Mouse (Mus musculus): Measurements from ENCODE around the gene Gm20509. TPM values are rescaled to one million over a fixed set of nuclear protein-coding genes. Genes with fewer than 3 reads are reported as not detected.
A peak's percentile ranks its signal among the peaks of the same experiment; 100 is the strongest.

Gene Gm20509
- polyA plus RNA-seq (2011; ENCODE audit: insufficient read depth, insufficient read length, low replicate concordance, missing spikeins): not detected in 2 replicates

DNA sequence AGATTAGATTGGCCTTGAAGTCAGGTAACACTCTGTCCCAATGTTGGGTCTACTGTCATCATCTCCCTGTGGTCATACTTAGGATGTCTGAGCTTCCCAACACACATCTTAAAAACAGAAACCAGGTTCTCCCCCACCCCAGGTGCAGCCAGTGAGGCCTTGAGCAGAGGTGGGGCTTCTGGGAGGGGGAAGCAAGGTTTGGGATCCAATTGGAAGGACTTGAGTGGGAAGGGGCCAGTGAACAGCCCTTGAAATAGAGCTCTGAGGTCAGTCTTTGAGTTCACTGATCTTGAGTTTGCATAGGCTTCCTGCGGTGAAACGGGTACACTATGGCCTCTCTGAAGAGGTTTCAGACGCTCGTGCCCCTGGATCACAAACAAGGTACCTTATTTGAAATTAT lies at the start of gene Gm20509:
Gene Gm20509 (plus strand): TSS at position 290 of the 400 bp plus-strand sequence.
- 90% methylated on average over 4 of the region's 4 CpGs for whole genome bisulfite sequencing
- Histone ChIP-seq H3K4me3 (replicated peaks; ENCODE audit: control insufficient read depth, low read depth, low read length) (no peak within 1 kb of the TSS), H3K27ac (ENCODE audit: control insufficient read depth, insufficient read depth, low read depth, low read length, poor library complexity) (no peak within 1 kb of the TSS), H3K4me1 (ENCODE audit: control insufficient read depth, insufficient read depth, low read length) (no peaks in the 10 kb centered on the region; the same call in 1 of the 2 replicates)
- TF ChIP-seq POLR2A (IDR thresholded peaks at IDR 0.05; ENCODE audit: borderline replicate concordance, control insufficient read depth, low read depth, low read length) (no peak), CTCF (IDR thresholded peaks at IDR 0.05; ENCODE audit: control insufficient read depth, insufficient read depth, low read length) (no peak)

- 73% methylated on average over 10 of the region's 10 CpGs for WGBS
- Histone ChIP-seq H3K4me1 (ENCODE audit: control insufficient read depth, insufficient read depth, low read length) (peaks cover 5% of the 10 kb centered on the region; the same call in 1 of the 2 replicates), H3K27ac (ENCODE audit: control insufficient read depth, insufficient read depth, low read depth, low read length, poor library complexity) (peak overlapping the region; percentile 15; the same call in 1 of the 2 replicates), H3K4me3 (replicated peaks; ENCODE audit: control insufficient read depth, low read depth, low read length) (no peak overlapping the region)
- TF ChIP-seq CTCF (IDR thresholded peaks at IDR 0.05; ENCODE audit: control insufficient read depth, insufficient read depth, low read length) (no peak), POLR2A (IDR thresholded peaks at IDR 0.05; ENCODE audit: borderline replicate concordance, control insufficient read depth, low read depth, low read length) (no peak)
Observed at GRCm38 (mm10) chr9:73055441-73055911, 46.8 kb upstream of the Gm20509 start.

- TF ChIP-seq CTCF (IDR thresholded peaks at IDR 0.05; ENCODE audit: control insufficient read depth, insufficient read depth, low read length) (no peak), POLR2A (IDR thresholded peaks at IDR 0.05; ENCODE audit: borderline replicate concordance, control insufficient read depth, low read depth, low read length) (no peak)
- H3K27ac ChIP-seq (ENCODE audit: control insufficient read depth, insufficient read depth, low read depth, low read length, poor library complexity): no peak overlapping the region
- peaks cover 5% of the 10 kb centered on the region; the same call in 1 of the 2 replicates for H3K4me1 ChIP-seq (ENCODE audit: control insufficient read depth, insufficient read depth, low read length)
- no peak overlapping the region for H3K4me3 ChIP-seq (replicated peaks; ENCODE audit: control insufficient read depth, low read depth, low read length)
- WGBS: 47% methylated on average over 4 of the region's 4 CpGs
Observed at GRCm38 (mm10) chr9:73059224-73059623, 43.0 kb upstream of the Gm20509 start.

GRCm38 (mm10) chr9:73063621-73064290 lies 38.5 kb upstream of the Gm20509 start:
- Histone ChIP-seq H3K4me3 (replicated peaks; ENCODE audit: control insufficient read depth, low read depth, low read length) (no peak overlapping the region), H3K27ac (ENCODE audit: control insufficient read depth, insufficient read depth, low read depth, low read length, poor library complexity) (no peak overlapping the region), H3K4me1 (ENCODE audit: control insufficient read depth, insufficient read depth, low read length) (peaks cover 3% of the 10 kb centered on the region; the same call in 1 of the 2 replicates)
- WGBS: 86% methylated on average over 15 of the region's 15 CpGs
- no peak for TF ChIP-seq POLR2A (IDR thresholded peaks at IDR 0.05; ENCODE audit: borderline replicate concordance, control insufficient read depth, low read depth, low read length)
- TF ChIP-seq CTCF (IDR thresholded peaks at IDR 0.05; ENCODE audit: control insufficient read depth, insufficient read depth, low read length): no peak

DNA sequence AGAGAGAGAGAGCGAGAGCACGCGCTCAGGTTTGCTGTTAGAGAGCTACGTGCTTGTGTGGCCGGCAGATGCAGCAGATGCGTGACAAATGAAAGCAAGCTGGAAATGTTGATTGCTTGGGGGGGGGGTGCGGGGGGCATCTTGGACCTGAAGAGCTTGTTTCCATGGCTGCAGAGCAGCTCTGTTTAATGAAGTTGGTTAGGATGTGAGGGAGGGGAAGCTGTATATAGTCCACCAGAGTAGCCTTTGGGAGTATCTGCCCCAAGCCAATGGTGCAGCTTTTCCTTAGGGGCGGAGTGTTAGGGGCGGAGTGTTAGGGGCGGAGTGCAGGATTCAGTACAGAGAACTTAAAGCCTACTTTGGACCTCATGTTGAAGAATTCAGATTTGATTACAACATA lies 35.2 kb upstream of the Gm20509 start:
- 72% methylated on average over 10 of the region's 10 CpGs for WGBS
- Histone ChIP-seq H3K4me1 (ENCODE audit: control insufficient read depth, insufficient read depth, low read length) (peaks cover 5% of the 10 kb centered on the region; the same call in 1 of the 2 replicates), H3K27ac (ENCODE audit: control insufficient read depth, insufficient read depth, low read depth, low read length, poor library complexity) (no peak overlapping the region), H3K4me3 (replicated peaks; ENCODE audit: control insufficient read depth, low read depth, low read length) (no peak overlapping the region)
- TF ChIP-seq CTCF (IDR thresholded peaks at IDR 0.05; ENCODE audit: control insufficient read depth, insufficient read depth, low read length) (no peak), POLR2A (IDR thresholded peaks at IDR 0.05; ENCODE audit: borderline replicate concordance, control insufficient read depth, low read depth, low read length) (no peak)

- Histone ChIP-seq H3K4me1 (ENCODE audit: control insufficient read depth, insufficient read depth, low read length) (peaks cover 8% of the 10 kb centered on the region; the same call in 1 of the 2 replicates), H3K4me3 (replicated peaks; ENCODE audit: control insufficient read depth, low read depth, low read length) (no peak overlapping the region), H3K27ac (ENCODE audit: control insufficient read depth, insufficient read depth, low read depth, low read length, poor library complexity) (no peak overlapping the region; the same call in 1 of the 2 replicates)
- TF ChIP-seq CTCF (IDR thresholded peaks at IDR 0.05; ENCODE audit: control insufficient read depth, insufficient read depth, low read length) (no peak), POLR2A (IDR thresholded peaks at IDR 0.05; ENCODE audit: borderline replicate concordance, control insufficient read depth, low read depth, low read length) (no peak)
- WGBS: 27% methylated on average over 6 of the region's 6 CpGs
Observed at GRCm38 (mm10) chr9:73068230-73068679, 34.0 kb upstream of the Gm20509 start.

DNA sequence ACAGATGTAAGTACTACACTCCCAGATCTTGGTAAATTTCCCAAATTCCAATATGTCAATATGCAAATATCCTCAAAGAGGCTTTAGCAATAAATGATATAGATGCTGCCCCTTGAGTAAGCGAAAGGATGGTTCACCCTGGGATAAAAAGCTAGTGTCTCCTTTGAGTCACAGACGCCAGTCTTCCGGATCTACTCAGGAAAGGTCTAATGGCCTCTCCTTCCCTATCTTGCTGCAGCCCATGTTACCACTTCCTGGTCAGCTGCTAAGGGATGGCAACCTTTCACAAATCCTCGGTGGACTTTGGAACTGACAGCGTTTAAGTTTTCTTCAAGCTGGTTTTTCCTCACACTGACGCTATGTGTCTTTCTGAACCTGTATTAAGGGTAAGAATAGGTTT lies 33.6 kb upstream of the Gm20509 start:
- peaks cover 10% of the 10 kb centered on the region; the same call in 1 of the 2 replicates for H3K4me1 ChIP-seq (ENCODE audit: control insufficient read depth, insufficient read depth, low read length)
- no peak overlapping the region; the same call in 1 of the 2 replicates for H3K27ac ChIP-seq (ENCODE audit: control insufficient read depth, insufficient read depth, low read depth, low read length, poor library complexity)
- TF ChIP-seq POLR2A (IDR thresholded peaks at IDR 0.05; ENCODE audit: borderline replicate concordance, control insufficient read depth, low read depth, low read length) (no peak), CTCF (IDR thresholded peaks at IDR 0.05; ENCODE audit: control insufficient read depth, insufficient read depth, low read length) (no peak)
- WGBS: 21% methylated on average over 6 of the region's 6 CpGs
- H3K4me3 ChIP-seq (replicated peaks; ENCODE audit: control insufficient read depth, low read depth, low read length): no peak overlapping the region

DNA sequence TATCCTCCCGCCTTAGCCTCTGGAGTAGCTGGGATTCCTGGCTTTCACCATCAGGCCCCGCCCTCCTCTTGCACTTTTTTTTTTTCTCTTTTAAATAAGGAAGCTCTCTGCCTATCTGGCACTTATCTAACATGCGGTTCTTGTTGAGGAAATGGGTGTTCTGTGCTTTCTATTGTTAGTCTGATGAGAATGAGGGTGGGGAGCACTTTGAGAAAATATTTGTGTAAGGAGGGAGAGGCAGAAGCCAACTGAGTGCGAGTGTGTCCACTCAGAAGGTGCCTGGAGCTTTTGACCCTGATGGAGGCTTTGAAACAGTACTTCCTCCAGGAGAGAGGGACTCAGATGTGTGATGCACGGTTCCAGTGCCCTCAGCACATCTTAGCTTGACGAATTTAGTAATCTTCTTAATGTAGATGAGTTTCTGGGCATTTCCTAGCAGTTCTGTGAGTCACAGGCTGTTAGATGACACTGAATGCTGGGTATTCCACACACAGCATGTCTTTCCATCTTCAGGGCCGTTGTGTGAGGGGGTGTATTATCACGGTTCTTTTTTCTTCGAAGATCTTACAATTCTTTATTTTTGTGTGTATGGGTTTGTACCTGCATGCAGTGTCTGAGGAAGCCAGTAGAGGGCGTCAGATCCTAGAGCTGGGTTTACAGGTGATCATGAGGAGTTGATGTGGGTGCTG lies 31.2 kb upstream of the Gm20509 start:
- WGBS: 31% methylated on average over 10 of the region's 10 CpGs
- no peak for TF ChIP-seq CTCF (IDR thresholded peaks at IDR 0.05; ENCODE audit: control insufficient read depth, insufficient read depth, low read length)
- no peak for TF ChIP-seq POLR2A (IDR thresholded peaks at IDR 0.05; ENCODE audit: borderline replicate concordance, control insufficient read depth, low read depth, low read length)
- H3K4me1 ChIP-seq (ENCODE audit: control insufficient read depth, insufficient read depth, low read length): peaks cover 12% of the 10 kb centered on the region; the same call in 1 of the 2 replicates
- peak overlapping the region; percentile 65; the same call in 1 of the 2 replicates for H3K27ac ChIP-seq (ENCODE audit: control insufficient read depth, insufficient read depth, low read depth, low read length, poor library complexity)
- no peak overlapping the region for H3K4me3 ChIP-seq (replicated peaks; ENCODE audit: control insufficient read depth, low read depth, low read length)

All from bone marrow, adult 2 months (tissue).